Mouse (Mus musculus) forebrain, embryonic 10.5 days (tissue): ENCODE data around the gene Jmjd8. TPM values are rescaled to one million over a fixed set of nuclear protein-coding genes. Genes with fewer than 3 reads are reported as not detected.

Experiments used
- DNase-seq: peaks from one replicate; pipeline ENCODE4 v3.0.0-alpha.2; 2017; ENCODE audit warnings: low spot score; ENCODE audit errors: extremely low spot score
- H3K27ac ChIP-seq: fragments of 300-500 bp; sonication (generic); 2 replicates; pipeline ENCODE4 v1.5.1; 2016; ENCODE audit warnings: mild to moderate bottlenecking
- H3K27me3 ChIP-seq: fragments of 300-500 bp; sonication (generic); 2 replicates; pipeline ENCODE4 v1.6.1; 2016; ENCODE audit warnings: mild to moderate bottlenecking; ENCODE audit not compliant: poor library complexity, severe bottlenecking
- H3K36me3 ChIP-seq: fragments of 300-500 bp; sonication (generic); replicated peaks from 2 replicates; pipeline ENCODE4 v1.6.1; 2016; ENCODE audit warnings: mild to moderate bottlenecking, moderate library complexity
- H3K4me1 ChIP-seq: fragments of 300-500 bp; sonication (generic); 2 replicates; pipeline ENCODE4 v1.6.1; 2016
- H3K4me3 ChIP-seq: fragments of 300-500 bp; sonication (generic); 2 replicates; pipeline ENCODE4 v1.5.1; 2016; ENCODE audit warnings: mild to moderate bottlenecking, moderate library complexity
- H3K9me3 ChIP-seq: fragments of 300-500 bp; sonication (generic); 2 replicates; pipeline ENCODE4 v1.6.1; 2016; ENCODE audit warnings: mild to moderate bottlenecking, moderate library complexity
- WGBS: fragments of 180-500 bp; shearing (Covaris S2); methylation state at CpG from one replicate; pipeline ENCODE4 v1.1.7; 2016; 5-methylcytosine and 5-hydroxymethylcytosine counted together
- polyA plus RNA-seq: library from polyadenylated mRNA; unstranded; fragments of >200 nt; fragmentation: Nextera tagmentation; extraction: Ambion mirVana; gene quantifications from 2 replicates; pipeline ENCODE4 v1.2.1, GENCODE M21; 2016

Gene Jmjd8
- polyA plus RNA-seq, 1 experiment from 2014 or later: 58.7 TPM

DNA sequence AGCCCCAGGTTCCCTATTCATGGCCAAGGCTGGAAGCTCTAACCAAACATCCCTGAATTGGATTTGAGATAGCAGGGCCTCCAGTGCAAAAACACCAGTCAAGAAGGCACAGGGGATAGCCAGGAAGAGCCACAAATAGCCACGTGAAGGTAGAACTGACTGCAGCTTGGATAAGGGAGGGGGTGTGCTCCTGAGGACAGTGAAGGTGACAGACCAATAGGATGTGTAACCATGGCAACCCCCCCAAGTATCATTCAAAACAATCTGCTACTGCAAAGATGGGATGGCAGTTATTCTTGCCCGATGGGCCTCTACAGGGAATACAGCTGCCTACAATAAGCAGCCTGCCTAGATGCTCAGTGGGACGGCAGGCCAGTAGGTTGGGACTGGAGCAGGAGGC, 8.9 kb downstream of the Jmjd8 start:
- H3K27me3 ChIP-seq: no peaks in the 10 kb centered on the region
- H3K4me1 ChIP-seq: peaks cover 58% of the 10 kb centered on the region
- H3K9me3 ChIP-seq: no peaks in the 10 kb centered on the region
- no peak for DNase-seq
- peak overlapping the region; percentile 53; the same call in 1 of the 2 replicates for H3K4me3 ChIP-seq
- H3K36me3 ChIP-seq: peaks cover 73% of the 10 kb centered on the region
- H3K27ac ChIP-seq: 0 out of 2 replicates have a peak overlapping the region, but pooled peaks have one; percentile 81
- WGBS: 57% methylated on average over 3 of the region's 3 CpGs

DNA sequence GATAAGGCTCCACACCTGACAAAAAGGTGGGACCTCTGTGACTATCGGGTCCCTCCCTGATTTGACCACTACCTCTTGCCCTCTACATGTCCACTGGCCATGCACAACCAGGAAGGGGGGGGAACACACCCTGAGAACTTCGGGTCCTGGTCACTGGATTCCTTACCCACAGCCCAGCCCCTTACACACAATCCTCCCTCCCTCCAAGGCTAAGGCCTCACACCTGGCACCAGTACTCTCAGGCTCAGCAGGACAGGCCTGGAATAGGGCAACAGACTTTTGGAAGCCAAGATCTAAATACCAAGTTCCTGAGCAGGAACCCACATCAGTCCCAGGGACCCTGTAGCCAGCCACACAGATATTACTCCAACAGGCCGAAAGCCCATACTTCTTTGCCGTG, 10.2 kb downstream of the Jmjd8 start:
- Histone ChIP-seq H3K4me1 (peaks cover 63% of the 10 kb centered on the region), H3K9me3 (no peaks in the 10 kb centered on the region), H3K4me3 (peak overlapping the region; percentile 1; the same call in 1 of the 2 replicates), H3K27me3 (no peaks in the 10 kb centered on the region), H3K27ac (no peak overlapping the region), H3K36me3 (peaks cover 80% of the 10 kb centered on the region)
- 90% methylated on average over 4 of the region's 4 CpGs for WGBS
- no peak for DNase-seq

GRCm38 (mm10) chr17:25839455-25840235, 11.0 kb downstream of the Jmjd8 start:
- Histone ChIP-seq H3K27ac (0 out of 2 replicates have a peak overlapping the region, but pooled peaks have one; percentile 4), H3K4me3 (peak overlapping the region; percentile 1), H3K27me3 (no peaks in the 10 kb centered on the region), H3K9me3 (no peaks in the 10 kb centered on the region), H3K36me3 (peaks cover 76% of the 10 kb centered on the region), H3K4me1 (peaks cover 63% of the 10 kb centered on the region)
- no peak for DNase-seq
- 90% methylated on average over 14 of the region's 14 CpGs for WGBS

DNA sequence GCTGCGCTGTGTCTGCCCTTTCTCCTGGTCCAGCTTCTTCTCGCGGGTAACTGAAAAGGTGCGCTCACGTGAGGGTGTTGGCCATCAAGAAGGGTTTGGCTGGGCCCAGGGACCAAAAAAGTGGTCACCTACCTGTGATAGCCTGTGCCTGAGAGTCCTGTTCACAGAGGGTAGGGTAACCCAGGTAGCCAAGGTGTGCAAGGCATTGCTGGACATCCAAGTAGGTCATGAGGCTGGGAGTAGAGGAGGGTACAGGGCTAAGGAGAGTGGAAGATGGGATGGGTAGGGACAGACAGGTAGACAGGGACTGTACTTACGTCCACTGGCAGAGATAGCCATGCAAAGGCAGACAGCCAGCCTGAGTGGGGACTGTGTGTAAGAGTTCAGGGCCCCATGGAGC, 11.9 kb downstream of the Jmjd8 start:
- DNase-seq: no peak
- peaks cover 59% of the 10 kb centered on the region for H3K4me1 ChIP-seq
- peaks cover 75% of the 10 kb centered on the region for H3K36me3 ChIP-seq
- H3K27me3 ChIP-seq: no peaks in the 10 kb centered on the region
- no peak overlapping the region for H3K27ac ChIP-seq
- 95% methylated on average over 6 of the region's 6 CpGs for WGBS
- peak overlapping the region; percentile 18; the same call in 1 of the 2 replicates for H3K4me3 ChIP-seq
- no peaks in the 10 kb centered on the region for H3K9me3 ChIP-seq

GRCm38 (mm10) chr17:25841117-25841880, 12.6 kb downstream of the Jmjd8 start, which contains the start of gene Gm20683:
Gene Gm20683, minus strand, starts transcription at chr17:25841763.
- H3K4me3 ChIP-seq: no peak within 1 kb of the TSS; the same call in 1 of the 2 replicates
- no peak for DNase-seq
- H3K36me3 ChIP-seq: peaks cover 75% of the 10 kb centered on the region
- peaks cover 51% of the 10 kb centered on the region for H3K4me1 ChIP-seq
- H3K27ac ChIP-seq: no peak within 1 kb of the TSS
- H3K27me3 ChIP-seq: no peaks in the 10 kb centered on the region
- H3K9me3 ChIP-seq: no peaks in the 10 kb centered on the region
- 94% methylated on average over 22 of the region's 22 CpGs for WGBS

- Histone ChIP-seq H3K9me3 (no peaks in the 10 kb centered on the region), H3K4me3 (no peak overlapping the region), H3K27ac (no peak overlapping the region), H3K36me3 (peaks cover 85% of the 10 kb centered on the region), H3K4me1 (peaks cover 39% of the 10 kb centered on the region), H3K27me3 (no peaks in the 10 kb centered on the region)
- DNase-seq: no peak
- 76% methylated on average over 3 of the region's 3 CpGs for WGBS
These were observed 13.8 kb downstream of the Jmjd8 start for GRCm38 (mm10) chr17:25842509-25842908.

- Histone ChIP-seq H3K27ac (no peak overlapping the region), H3K27me3 (no peaks in the 10 kb centered on the region), H3K4me1 (peaks cover 33% of the 10 kb centered on the region), H3K4me3 (peak overlapping the region; percentile 94), H3K9me3 (no peaks in the 10 kb centered on the region), H3K36me3 (peaks cover 85% of the 10 kb centered on the region)
- no peak for DNase-seq
- WGBS: 94% methylated on average over 4 of the region's 4 CpGs
These were observed 14.5 kb downstream of the Jmjd8 start for GRCm38 (mm10) chr17:25843122-25843521.

DNA sequence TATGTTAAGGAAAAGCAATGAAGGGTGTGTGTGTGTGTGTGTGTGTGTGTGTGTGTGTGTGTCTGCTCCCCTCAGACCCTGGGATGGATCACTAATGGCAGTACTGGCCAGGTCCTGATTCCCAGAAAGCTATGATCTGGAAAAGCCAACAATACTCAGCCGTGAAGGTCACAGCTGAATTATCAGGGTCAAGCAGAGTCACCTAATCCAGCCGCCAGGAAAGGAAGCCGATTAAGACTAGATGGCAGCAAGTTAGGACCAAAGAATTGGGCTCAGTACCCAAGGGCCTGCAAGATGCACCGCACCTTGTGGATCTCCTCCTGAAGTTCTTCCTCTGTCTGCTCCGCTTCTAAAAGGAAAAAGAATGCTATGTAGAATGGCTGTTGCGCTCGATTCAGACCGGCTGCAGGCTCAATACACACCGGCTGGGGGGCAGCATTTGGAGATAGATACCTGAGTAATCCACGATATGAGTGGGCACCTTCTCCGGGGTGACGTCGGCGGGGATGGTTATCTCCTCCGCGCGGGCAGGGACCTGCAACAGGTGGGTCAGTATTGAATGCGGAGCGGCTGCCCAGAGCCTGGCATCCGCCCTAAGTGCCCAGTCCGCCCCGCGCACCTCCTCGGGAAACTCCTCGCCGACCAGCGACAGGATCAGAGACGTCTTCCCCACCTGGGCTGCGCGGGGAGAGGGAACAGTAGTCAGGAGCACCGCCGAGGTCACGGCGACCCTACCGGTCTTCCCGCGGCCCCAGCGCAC, 15.1 kb downstream of the Jmjd8 start:
- DNase-seq: no peak
- H3K4me3 ChIP-seq: peak overlapping the region; percentile 94
- 4% methylated on average over 38 of the region's 38 CpGs for WGBS
- peak overlapping the region; percentile 93 for H3K27ac ChIP-seq
- peaks cover 31% of the 10 kb centered on the region for H3K4me1 ChIP-seq
- no peaks in the 10 kb centered on the region for H3K9me3 ChIP-seq
- no peaks in the 10 kb centered on the region for H3K27me3 ChIP-seq
- peaks cover 85% of the 10 kb centered on the region for H3K36me3 ChIP-seq

GRCm38 (mm10) chr17:25844396-25844901, 15.8 kb downstream of the Jmjd8 start, which contains the start of gene Rhot2:
Gene Rhot2, minus strand, starts transcription at chr17:25844851.
- Histone ChIP-seq H3K27me3 (no peaks in the 10 kb centered on the region), H3K4me3 (peak within 1 kb of the TSS; percentile 94), H3K27ac (peak within 1 kb of the TSS; percentile 93), H3K9me3 (no peaks in the 10 kb centered on the region), H3K4me1 (peaks cover 24% of the 10 kb centered on the region), H3K36me3 (peaks cover 85% of the 10 kb centered on the region)
- WGBS: under 1% methylated on average over 21 of the region's 21 CpGs
- DNase-seq: peak; percentile 94

DNA sequence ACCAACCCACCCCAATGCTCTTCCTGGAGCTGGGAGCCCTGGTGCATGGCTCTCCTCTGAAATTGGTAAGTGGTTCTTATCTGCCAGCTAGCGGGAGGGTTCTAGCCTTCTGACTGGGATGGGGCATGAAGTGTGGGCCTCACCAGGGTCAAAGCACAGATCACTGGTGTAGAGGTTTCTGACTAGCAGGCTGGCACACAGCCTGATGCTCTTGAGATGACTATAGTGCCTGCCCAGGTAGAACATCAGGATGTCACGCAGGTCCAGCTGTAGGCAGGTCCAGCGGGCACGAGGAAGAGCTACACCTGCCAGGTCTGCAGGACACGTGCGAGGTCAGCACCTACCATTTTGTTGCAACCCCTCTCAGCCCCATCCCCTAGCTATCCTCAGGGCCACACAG, 31.6 kb downstream of the Jmjd8 start:
- peak overlapping the region; percentile 94 for H3K27ac ChIP-seq
- no peak for DNase-seq
- H3K4me3 ChIP-seq: peak overlapping the region; percentile 84
- no peaks in the 10 kb centered on the region for H3K27me3 ChIP-seq
- H3K4me1 ChIP-seq: peaks cover 32% of the 10 kb centered on the region
- WGBS: 95% methylated on average over 6 of the region's 6 CpGs
- no peaks in the 10 kb centered on the region for H3K9me3 ChIP-seq
- H3K36me3 ChIP-seq: peaks cover 45% of the 10 kb centered on the region

- H3K4me1 ChIP-seq: peaks cover 38% of the 10 kb centered on the region
- peak within 1 kb of the TSS; percentile 94 for H3K27ac ChIP-seq
- WGBS: 3% methylated on average over 65 of the region's 65 CpGs
- peak within 1 kb of the TSS; percentile 84 for H3K4me3 ChIP-seq
- no peaks in the 10 kb centered on the region for H3K9me3 ChIP-seq
- H3K27me3 ChIP-seq: no peaks in the 10 kb centered on the region
- peak; percentile 92 for DNase-seq
- peaks cover 37% of the 10 kb centered on the region for H3K36me3 ChIP-seq
These were observed 32.4 kb downstream of the Jmjd8 start, which contains the start of gene Wdr90 for GRCm38 (mm10) chr17:25860832-25861703. Gene Wdr90, minus strand, starts transcription at chr17:25861501.
